Mouse (Mus musculus) ES-E14 (cell line): ENCODE data around the gene Gja8. TPM values are rescaled to one million over a fixed set of nuclear protein-coding genes. Genes with fewer than 3 reads are reported as not detected.

Experiments used
- DNase-seq: peaks from one replicate; pipeline ENCODE4 v3.0.0-alpha.2; 2013; ENCODE audit warnings: low read depth, low spot score
- H3K27ac ChIP-seq: 2 replicates; pipeline ENCODE4 v1.5.1; 2012; ENCODE audit warnings: low read depth, mild to moderate bottlenecking, low read length, moderate library complexity, mixed read lengths; ENCODE audit not compliant: poor library complexity, insufficient read depth, severe bottlenecking
- H3K36me3 ChIP-seq: 2 replicates; pipeline ENCODE4 v1.6.1; 2012; ENCODE audit warnings: mild to moderate bottlenecking, low read length, moderate library complexity, mixed read lengths; ENCODE audit not compliant: control insufficient read depth, poor library complexity, insufficient read depth, severe bottlenecking
- H3K4me1 ChIP-seq, 2 experiments: fragments of 150-350 bp in 1 of 2; sonication (generic) in 1 of 2; 2 replicates each; pipeline ENCODE4 v1.6.1; 2012; ENCODE audit warnings: low read length in 2 of 2, mild to moderate bottlenecking in 1 of 2, mixed read lengths in 1 of 2; ENCODE audit not compliant: control insufficient read depth in 2 of 2, insufficient read depth in 2 of 2, poor library complexity in 1 of 2
- H3K4me3 ChIP-seq, 2 experiments: fragments of 150-350 bp in 1 of 2; sonication (generic) in 1 of 2; 2 replicates each; pipeline ENCODE4 v1.5.1; 2012; ENCODE audit warnings: low read length in 2 of 2, low read depth in 1 of 2, mild to moderate bottlenecking in 1 of 2, mixed read lengths in 1 of 2; ENCODE audit not compliant: insufficient read depth in 1 of 2, poor library complexity in 1 of 2, severe bottlenecking in 1 of 2
- H3K9ac ChIP-seq: 2 replicates; pipeline ENCODE4 v1.6.1; 2012; ENCODE audit warnings: low read depth, mild to moderate bottlenecking, low read length, mixed read lengths; ENCODE audit not compliant: poor library complexity, insufficient read depth, severe bottlenecking
- H3K9me3 ChIP-seq: fragments of 150-350 bp; sonication (generic); 2 replicates; pipeline ENCODE4 v1.6.1; 2012; ENCODE audit warnings: low read depth, mild to moderate bottlenecking, low read length; ENCODE audit not compliant: control insufficient read depth, insufficient read depth
- CHD2 ChIP-seq: IDR thresholded peaks from 2 replicates; pipeline ENCODE4 v1.6.1; 2014; ENCODE audit warnings: mild to moderate bottlenecking, low read depth, low read length, inconsistent platforms
- HCFC1 ChIP-seq: IDR thresholded peaks from 2 replicates; pipeline ENCODE4 v1.6.1; 2012; ENCODE audit warnings: low read length, inconsistent platforms, borderline replicate concordance; ENCODE audit not compliant: insufficient read depth
- MAFK ChIP-seq: IDR thresholded peaks from 2 replicates; pipeline ENCODE4 v1.6.1; 2014; ENCODE audit warnings: mild to moderate bottlenecking, low read depth, low read length, inconsistent platforms; ENCODE audit not compliant: insufficient read depth
- ZC3H11A ChIP-seq: IDR thresholded peaks from 2 replicates; pipeline ENCODE4 v1.6.1; 2012; ENCODE audit warnings: low read depth, mild to moderate bottlenecking, inconsistent platforms, low read length, borderline replicate concordance
- ZNF384 ChIP-seq: IDR thresholded peaks from 2 replicates; pipeline ENCODE4 v1.6.1; 2012; ENCODE audit warnings: low read depth, low read length, inconsistent platforms
- in situ Hi-C, 2 experiments: fragments of 600-800 bp; cut with MboI; formaldehyde crosslinking; loops; one replicate each; pipeline ENCODE4 v1.15.1; 2025; ENCODE audit warnings: low sequenced_read_pairs in 2 of 2, inconsistent platforms in 1 of 2; ENCODE audit not compliant: unreplicated experiment in 2 of 2
- total RNA-seq: library from RNA; depleted of rRNA; stranded (reverse); fragments of 300-350 nt; gene quantifications from 2 replicates; pipeline ENCODE4 v1.2.3, GENCODE M21; 2012; rRNA removed

Gja8 gene
- total RNA-seq: 0.04 and 0.05 TPM in 2 replicates

DNA sequence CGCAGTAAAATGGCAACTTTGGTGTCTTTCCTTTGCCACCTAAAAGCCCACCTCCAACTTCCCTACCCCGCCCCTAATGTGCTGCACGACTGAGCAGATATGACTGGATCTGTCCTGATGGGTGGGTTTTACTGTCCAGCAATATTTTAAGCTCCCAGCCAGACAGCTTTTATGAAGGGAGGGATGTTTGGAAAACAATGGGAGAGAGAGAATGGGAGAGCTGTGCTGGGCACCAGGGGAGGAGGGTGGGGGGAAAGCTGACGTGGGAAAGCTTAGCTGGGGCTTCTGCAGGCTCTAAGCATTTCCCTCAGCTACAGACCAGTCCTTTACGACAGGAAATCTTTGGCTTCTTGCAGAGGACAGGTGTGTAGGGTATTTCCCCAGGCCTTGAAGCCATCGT, at the start of gene Gja8:
Gja8 (minus strand) TSS at position 101 of the 400 bp plus-strand sequence.
- no peak for TF ChIP-seq ZC3H11A
- no peak for TF ChIP-seq CHD2
- TF ChIP-seq HCFC1: no peak
- no peak for TF ChIP-seq ZNF384
- TF ChIP-seq MAFK: no peak
- in situ Hi-C loops: loop anchor here in 1 of 2 experiments (25.0 kb wide), 2 partner anchors 261 to 411 kb away; no protein-coding TSS in a partner anchor
- no peaks in the 10 kb centered on the region for H3K36me3 ChIP-seq
- no peak within 1 kb of the TSS for H3K9ac ChIP-seq
- H3K4me3 ChIP-seq: no peak within 1 kb of the TSS
- no peaks in the 10 kb centered on the region for H3K4me1 ChIP-seq
- H3K27ac ChIP-seq: no peak within 1 kb of the TSS
- DNase-seq: no peak
- H3K9me3 ChIP-seq: no peaks in the 10 kb centered on the region

DNA sequence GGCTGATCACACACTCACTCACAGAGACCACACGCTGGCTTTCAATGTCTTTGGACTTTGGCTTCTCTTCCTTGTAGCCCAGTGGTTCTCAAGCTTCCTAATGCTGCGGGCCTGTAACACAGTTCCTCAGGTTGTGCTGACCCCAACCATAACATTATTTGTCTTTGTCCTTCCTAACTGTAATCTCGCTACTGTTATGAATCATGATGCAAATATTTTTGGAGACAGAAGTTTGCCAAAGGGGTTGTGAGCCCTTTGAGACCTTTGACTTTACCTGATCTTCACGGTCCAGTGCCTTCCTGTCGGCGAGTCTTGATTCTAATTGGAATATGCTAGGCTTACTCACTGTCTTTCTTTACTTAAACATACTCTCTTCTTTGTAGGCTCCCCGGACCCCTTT, 48.6 kb upstream of the Gja8 start:
- Histone ChIP-seq H3K9ac (no peak overlapping the region), H3K36me3 (no peaks in the 10 kb centered on the region), H3K27ac (no peak overlapping the region), H3K9me3 (no peaks in the 10 kb centered on the region), H3K4me3 (no peak overlapping the region), H3K4me1 (no peaks in the 10 kb centered on the region)
- in situ Hi-C loops: no loop called here
- TF ChIP-seq ZC3H11A: no peak
- TF ChIP-seq CHD2: no peak
- TF ChIP-seq ZNF384: no peak
- no peak for TF ChIP-seq HCFC1
- TF ChIP-seq MAFK: no peak
- no peak for DNase-seq

DNA sequence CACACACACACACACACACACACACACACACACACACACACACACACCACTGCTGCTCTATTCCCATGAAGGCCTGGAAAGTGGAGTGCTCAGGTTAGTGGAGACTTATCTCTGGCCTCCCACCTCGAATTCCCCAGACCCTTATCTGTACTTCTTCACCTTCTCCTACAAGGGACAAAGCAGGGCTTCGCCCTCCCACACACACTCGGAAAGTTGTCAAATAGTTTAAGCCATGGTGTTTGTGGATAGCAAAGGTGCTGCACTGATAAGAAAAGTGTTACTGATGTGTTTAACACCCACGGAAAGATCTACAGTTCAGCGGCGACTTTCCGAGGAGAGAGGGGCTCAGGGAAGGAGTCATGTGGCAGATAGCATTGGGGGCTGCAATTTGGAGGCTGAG, 45.2 kb upstream of the Gja8 start:
- no peaks in the 10 kb centered on the region for H3K9me3 ChIP-seq
- H3K4me1 ChIP-seq: no peaks in the 10 kb centered on the region
- no peak overlapping the region for H3K27ac ChIP-seq
- TF ChIP-seq ZC3H11A (no peak), ZNF384 (no peak), MAFK (no peak), CHD2 (no peak), HCFC1 (no peak)
- H3K4me3 ChIP-seq: no peak overlapping the region
- H3K9ac ChIP-seq: no peak overlapping the region
- in situ Hi-C loops: no loop called here
- no peak for DNase-seq
- no peaks in the 10 kb centered on the region for H3K36me3 ChIP-seq

GRCm38 (mm10) chr3:96963088-96964034, 37.5 kb upstream of the Gja8 start:
- Histone ChIP-seq H3K36me3 (no peaks in the 10 kb centered on the region), H3K4me3 (no peak overlapping the region), H3K9me3 (no peaks in the 10 kb centered on the region), H3K4me1 (no peaks in the 10 kb centered on the region), H3K27ac (no peak overlapping the region), H3K9ac (no peak overlapping the region)
- in situ Hi-C loops: no loop called here
- DNase-seq: no peak
- no peak for TF ChIP-seq ZC3H11A
- TF ChIP-seq HCFC1: no peak
- peak; percentile 61; the same call in 1 of the 2 replicates for TF ChIP-seq ZNF384
